Mouse (Mus musculus) heart, embryonic 16.5 days (tissue): ENCODE results near the gene Snx3. TPM values are rescaled to one million over a fixed set of nuclear protein-coding genes. Genes with fewer than 3 reads are reported as not detected.

Experiments used
- ATAC-seq: fragments of 200-750 bp; cut with Nextera tagmentation; replicated peaks from 2 replicates; pipeline ENCODE4 v1.8.0; 2017; ENCODE audit warnings: moderate number of reproducible peaks; ENCODE audit not compliant: insufficient read depth, low FRiP score; ENCODE audit errors: extremely low read depth
- H3K27ac ChIP-seq: fragments of 300-500 bp; sonication (generic); 2 replicates; pipeline ENCODE4 v1.5.1; 2014; ENCODE audit warnings: mild to moderate bottlenecking, low read length, control low read depth, moderate library complexity
- H3K27me3 ChIP-seq: fragments of 300-500 bp; sonication (generic); 2 replicates; pipeline ENCODE4 v1.6.1; 2014; ENCODE audit warnings: low read length, mixed read lengths; ENCODE audit not compliant: control insufficient read depth, insufficient read depth
- H3K36me3 ChIP-seq: fragments of 300-500 bp; sonication (generic); 2 replicates; pipeline ENCODE4 v1.6.1; 2014; ENCODE audit not compliant: control insufficient read depth, insufficient read depth
- H3K4me1 ChIP-seq: fragments of 300-500 bp; sonication (generic); 2 replicates; pipeline ENCODE4 v1.6.1; 2014; ENCODE audit warnings: low read length, mixed read lengths; ENCODE audit not compliant: control insufficient read depth, insufficient read depth
- H3K4me2 ChIP-seq: fragments of 300-500 bp; sonication (generic); 2 replicates; pipeline ENCODE4 v1.6.1; 2014; ENCODE audit warnings: low read depth, mild to moderate bottlenecking, control low read depth, low read length
- H3K4me3 ChIP-seq: fragments of 300-500 bp; sonication (generic); 2 replicates; pipeline ENCODE4 v1.5.1; 2014; ENCODE audit warnings: mild to moderate bottlenecking, control low read depth, low read length
- H3K9ac ChIP-seq: fragments of 300-500 bp; sonication (generic); 2 replicates; pipeline ENCODE4 v1.6.1; 2014; ENCODE audit warnings: low read length, control low read depth
- H3K9me3 ChIP-seq: fragments of 300-500 bp; sonication (generic); replicated peaks from 2 replicates; pipeline ENCODE4 v1.6.1; 2016; ENCODE audit warnings: low read length; ENCODE audit not compliant: control insufficient read depth
- WGBS: fragments of 180-500 bp; shearing (Covaris S2); extraction: QIAGEN DNeasy Blood & Tissue Kit; methylation state at CpG from one replicate; pipeline ENCODE4 v1.1.7; 2014; 5-methylcytosine and 5-hydroxymethylcytosine counted together
- polyA plus RNA-seq: library from polyadenylated mRNA; unstranded; fragments of >200 nt; fragmentation: Nextera tagmentation; extraction: Ambion mirVana; gene quantifications from 2 replicates; pipeline ENCODE4 v1.2.1, GENCODE M21; 2015

Snx3 gene
- polyA plus RNA-seq, 1 experiment from 2014 or later, result 415 TPM

GRCm38 (mm10) chr10:42559581-42560200, 57.9 kb downstream of the Snx3 start:
- Histone ChIP-seq H3K4me2 (no peak overlapping the region), H3K27me3 (peaks cover 5% of the 10 kb centered on the region; the same call in 1 of the 2 replicates), H3K4me3 (no peak overlapping the region), H3K27ac (no peak overlapping the region), H3K4me1 (no peaks in the 10 kb centered on the region), H3K9me3 (no peaks in the 10 kb centered on the region), H3K36me3 (no peaks in the 10 kb centered on the region), H3K9ac (no peak overlapping the region)
- 66% methylated on average over 5 of the region's 5 CpGs for WGBS
- no peak for ATAC-seq

- WGBS, result 2% methylated on average over 12 of the region's 12 CpGs
- Histone ChIP-seq H3K4me2 (no peak overlapping the region), H3K9me3 (no peaks in the 10 kb centered on the region), H3K27me3 (peaks cover 25% of the 10 kb centered on the region), H3K36me3 (no peaks in the 10 kb centered on the region), H3K4me1 (no peaks in the 10 kb centered on the region), H3K9ac (no peak overlapping the region), H3K27ac (no peak overlapping the region), H3K4me3 (no peak overlapping the region)
- no peak for ATAC-seq
Measured at GRCm38 (mm10) chr10:42562272-42562671, 60.4 kb downstream of the Snx3 start.

DNA sequence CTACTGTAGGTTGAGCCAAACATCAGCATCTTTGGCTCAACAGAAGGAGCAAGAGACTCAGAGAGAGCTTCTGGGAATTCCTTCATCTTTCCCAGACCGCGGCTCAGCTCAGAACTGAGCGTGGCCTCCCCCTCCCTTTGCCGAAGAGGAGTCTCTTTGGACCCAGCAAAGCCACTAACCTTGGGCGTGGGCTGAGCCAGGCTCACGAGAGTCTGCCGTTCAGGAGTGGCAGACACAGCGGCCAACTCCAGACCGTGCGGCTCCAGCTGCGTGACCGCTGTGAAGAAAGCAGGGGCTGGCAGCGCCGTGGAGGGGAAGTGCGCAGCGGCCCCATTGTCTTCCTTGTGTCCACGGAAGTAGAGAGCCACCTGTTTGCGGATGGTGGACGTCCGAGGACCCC, 70.7 kb downstream of the Snx3 start:
- no peaks in the 10 kb centered on the region for H3K36me3 ChIP-seq
- ATAC-seq, result no peak
- H3K27me3 ChIP-seq, result peaks cover 81% of the 10 kb centered on the region
- no peaks in the 10 kb centered on the region for H3K4me1 ChIP-seq
- no peaks in the 10 kb centered on the region for H3K9me3 ChIP-seq
- WGBS, result 1% methylated on average over 20 of the region's 20 CpGs
- no peak overlapping the region for H3K9ac ChIP-seq
- no peak overlapping the region for H3K4me2 ChIP-seq
- no peak overlapping the region for H3K27ac ChIP-seq
- no peak overlapping the region; the same call in 1 of the 2 replicates for H3K4me3 ChIP-seq

DNA sequence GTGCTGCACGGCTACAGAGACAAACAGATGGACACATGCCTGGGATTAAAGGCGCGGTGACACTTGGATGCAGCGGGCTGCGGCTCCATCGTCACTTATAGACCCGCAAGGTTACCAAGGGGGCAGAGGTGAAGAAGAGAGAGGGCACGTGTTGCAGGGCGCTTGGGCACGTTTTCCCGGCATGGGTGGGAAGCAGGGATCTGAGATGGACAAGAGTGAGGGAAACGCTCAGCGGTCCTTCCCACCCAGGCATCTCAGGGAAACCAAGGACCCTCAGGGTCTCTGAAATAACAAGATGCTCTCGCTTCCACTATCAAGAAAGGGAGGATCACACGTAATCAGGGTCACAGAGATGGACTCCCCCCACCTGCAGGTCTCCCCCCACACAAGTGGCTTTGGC, 71.1 kb downstream of the Snx3 start:
- no peak overlapping the region for H3K27ac ChIP-seq
- H3K9me3 ChIP-seq, result no peaks in the 10 kb centered on the region
- H3K9ac ChIP-seq, result no peak overlapping the region
- no peaks in the 10 kb centered on the region for H3K36me3 ChIP-seq
- peaks cover 83% of the 10 kb centered on the region for H3K27me3 ChIP-seq
- H3K4me1 ChIP-seq, result no peaks in the 10 kb centered on the region
- ATAC-seq, result no peak
- H3K4me2 ChIP-seq, result no peak overlapping the region
- 2% methylated on average over 15 of the region's 15 CpGs for WGBS
- H3K4me3 ChIP-seq, result no peak overlapping the region

DNA sequence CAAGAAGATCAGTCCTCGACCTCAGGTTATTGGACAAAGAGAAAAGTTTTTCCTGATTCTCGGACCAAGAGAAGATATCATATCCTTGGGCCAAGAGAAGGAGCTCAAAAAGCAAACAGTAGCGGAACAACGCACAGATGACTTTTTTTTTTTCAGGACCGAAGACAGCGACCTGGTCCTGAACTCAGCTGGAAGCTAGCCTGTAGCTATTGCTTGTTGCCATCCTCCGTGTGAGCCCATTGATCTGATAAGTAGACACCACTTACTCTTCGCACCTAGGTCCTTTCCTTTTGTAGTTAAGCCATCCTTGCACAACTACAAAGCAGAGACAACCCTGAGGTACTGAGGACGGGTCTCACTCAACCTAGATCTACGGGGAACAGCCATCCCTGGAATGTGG, 72.8 kb downstream of the Snx3 start:
- ATAC-seq, result no peak
- Histone ChIP-seq H3K27me3 (peaks cover 86% of the 10 kb centered on the region), H3K9ac (no peak overlapping the region), H3K4me1 (peaks cover 3% of the 10 kb centered on the region; the same call in 1 of the 2 replicates), H3K36me3 (no peaks in the 10 kb centered on the region), H3K4me2 (no peak overlapping the region), H3K9me3 (no peaks in the 10 kb centered on the region), H3K27ac (no peak overlapping the region), H3K4me3 (no peak overlapping the region)
- 2% methylated on average over 10 of the region's 10 CpGs for WGBS

DNA sequence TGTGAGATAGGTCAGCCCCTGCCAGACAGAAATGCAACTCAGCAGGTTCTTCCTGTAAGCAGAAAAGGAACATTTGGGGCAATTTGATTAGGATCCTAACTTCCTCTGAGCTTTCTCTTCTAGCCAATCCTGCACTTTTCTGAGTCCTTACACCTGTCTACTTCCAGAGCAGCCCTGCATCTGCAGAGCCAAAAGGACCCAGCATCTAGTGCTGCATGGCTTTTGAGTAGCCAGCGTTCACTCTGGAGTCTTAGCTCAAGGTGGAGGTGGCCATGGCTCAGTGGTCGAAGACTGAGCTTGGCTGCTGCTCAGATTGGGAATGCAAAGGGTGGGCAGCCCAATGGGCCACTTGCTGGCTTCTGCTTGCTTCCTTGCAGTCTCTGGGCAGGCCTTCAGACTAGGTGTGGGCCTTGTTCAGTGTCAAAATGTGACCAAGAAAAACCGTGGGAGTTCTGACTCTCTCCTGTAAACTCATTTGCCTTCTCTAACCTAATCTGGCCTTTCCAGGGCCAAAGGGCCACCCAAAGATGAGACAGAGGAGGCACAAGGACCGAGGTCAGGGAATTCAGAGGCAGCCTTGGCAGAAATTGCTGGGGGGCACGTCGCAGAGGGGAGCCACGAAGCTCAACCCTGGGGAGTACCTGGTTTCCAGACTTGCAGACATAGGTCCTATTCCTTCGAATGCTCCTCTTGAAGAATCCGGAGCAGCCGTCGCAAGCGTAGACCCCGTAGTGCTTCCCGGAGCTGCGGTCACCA, 75.9 kb downstream of the Snx3 start:
- no peak overlapping the region for H3K27ac ChIP-seq
- H3K4me3 ChIP-seq, result no peak overlapping the region
- H3K4me1 ChIP-seq, result peaks cover 9% of the 10 kb centered on the region; the same call in 1 of the 2 replicates
- H3K9me3 ChIP-seq, result no peaks in the 10 kb centered on the region
- no peaks in the 10 kb centered on the region for H3K36me3 ChIP-seq
- H3K9ac ChIP-seq, result no peak overlapping the region
- no peak for ATAC-seq
- H3K27me3 ChIP-seq, result peaks cover 85% of the 10 kb centered on the region
- H3K4me2 ChIP-seq, result no peak overlapping the region
- WGBS, result 3% methylated on average over 15 of the region's 15 CpGs

DNA sequence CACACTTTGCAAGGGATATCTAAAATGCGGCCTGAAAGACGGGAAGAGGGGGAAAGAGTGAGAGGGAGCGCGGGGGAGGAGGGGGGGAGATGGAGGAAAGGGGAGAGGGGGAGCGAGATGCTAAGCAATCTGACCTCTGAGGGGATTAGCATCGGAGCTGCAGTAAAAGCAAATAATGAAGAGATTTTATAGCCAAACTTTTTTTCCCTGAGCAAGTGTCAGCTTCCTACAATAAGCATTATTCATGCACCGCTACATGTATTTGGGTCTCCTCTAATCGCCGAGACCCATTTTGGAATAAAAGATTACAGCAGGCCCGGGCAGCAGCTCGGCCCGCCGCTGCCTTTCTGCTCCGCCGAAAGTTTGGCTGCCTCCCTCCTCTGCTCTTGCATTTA, 76.4 kb downstream of the Snx3 start:
- H3K27me3 ChIP-seq, result peaks cover 83% of the 10 kb centered on the region
- no peaks in the 10 kb centered on the region for H3K36me3 ChIP-seq
- no peak overlapping the region for H3K4me2 ChIP-seq
- H3K9ac ChIP-seq, result no peak overlapping the region
- no peaks in the 10 kb centered on the region for H3K9me3 ChIP-seq
- peaks cover 9% of the 10 kb centered on the region; the same call in 1 of the 2 replicates for H3K4me1 ChIP-seq
- no peak overlapping the region for H3K27ac ChIP-seq
- H3K4me3 ChIP-seq, result no peak overlapping the region
- WGBS, result 2% methylated on average over 15 of the region's 15 CpGs
- no peak for ATAC-seq

DNA sequence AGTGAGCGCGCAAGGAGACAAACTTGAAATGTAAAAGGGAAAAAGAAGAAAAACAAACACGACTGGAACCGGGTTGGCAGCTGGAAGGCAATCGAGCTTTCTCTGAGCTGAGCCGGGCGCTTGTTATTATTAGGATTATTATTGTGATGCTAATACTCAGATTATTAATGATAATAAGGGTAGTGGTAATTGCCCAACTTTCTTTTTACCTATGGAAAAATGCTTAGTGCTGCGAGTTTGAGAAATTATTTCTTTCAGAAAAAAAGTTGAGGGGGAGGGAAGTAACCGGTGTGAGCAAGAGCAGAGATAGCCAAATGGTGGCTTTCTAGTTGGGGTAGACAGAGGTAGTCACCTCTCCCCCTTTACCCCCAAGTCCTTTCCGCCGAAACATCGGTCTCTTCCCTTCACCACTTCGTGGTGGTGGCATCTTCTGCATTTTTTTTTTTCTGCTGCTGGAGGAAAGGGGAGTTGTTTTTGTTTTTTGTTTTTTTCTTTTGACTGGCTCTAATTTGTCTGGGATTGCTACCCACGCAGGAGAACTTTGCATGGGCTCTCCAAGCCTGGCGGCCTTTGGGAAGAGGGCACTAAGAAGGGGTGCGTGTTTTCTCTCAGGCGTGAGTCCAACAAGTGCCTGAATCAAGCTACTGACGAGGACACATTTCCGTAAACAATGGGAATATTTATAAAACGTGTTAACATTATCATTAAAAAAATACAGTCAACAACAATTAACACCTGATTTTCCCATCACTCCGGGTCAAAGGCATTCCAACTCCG, 77.1 kb downstream of the Snx3 start:
- peaks cover 82% of the 10 kb centered on the region for H3K27me3 ChIP-seq
- H3K4me2 ChIP-seq, result 0 out of 2 replicates have a peak overlapping the region, but pooled peaks have one; percentile 42
- no peak for ATAC-seq
- 3% methylated on average over 22 of the region's 22 CpGs for WGBS
- peaks cover 14% of the 10 kb centered on the region; the same call in 1 of the 2 replicates for H3K4me1 ChIP-seq
- H3K9me3 ChIP-seq, result no peaks in the 10 kb centered on the region
- peak overlapping the region; percentile 38; the same call in 1 of the 2 replicates for H3K4me3 ChIP-seq
- no peak overlapping the region for H3K27ac ChIP-seq
- H3K36me3 ChIP-seq, result no peaks in the 10 kb centered on the region
- no peak overlapping the region for H3K9ac ChIP-seq
